Mouse (Mus musculus): ENCODE results near the gene Dmd.
A peak's percentile ranks its signal among the peaks of the same experiment; 100 is the strongest.
"Not testable (repeated sequence)": the region's sequence is repeated elsewhere in the genome, so short reads cannot be mapped to it uniquely, and the experiment has no call there.

Gene Dmd

DNA sequence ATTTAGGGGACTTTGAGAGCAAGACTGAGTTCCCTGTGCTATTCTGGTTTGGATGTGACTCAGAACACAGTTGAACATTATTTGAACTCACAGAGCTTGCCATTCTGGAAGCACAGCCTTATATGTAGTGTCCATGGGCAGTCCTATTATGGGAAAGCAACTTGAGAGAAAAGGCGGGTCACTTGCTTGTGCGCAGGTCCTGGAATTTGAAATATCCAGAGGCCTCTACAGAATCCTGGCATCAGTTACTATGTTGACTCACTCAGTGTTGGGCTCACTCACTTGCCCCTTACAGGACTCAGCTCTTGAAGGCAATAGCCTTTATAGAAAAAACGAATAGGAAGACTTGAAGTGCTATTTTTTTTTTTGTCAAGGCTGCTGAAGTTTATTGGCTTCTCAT lies at the start of gene Dmd:
Gene Dmd, plus strand, starts transcription at position 241 of the 400 bp plus-strand sequence.
- DNase-seq (ENCODE audit: low read depth, low spot score): no peak

GRCm38 (mm10) chrX:82901515-82901914 lies 47.2 kb upstream of the Dmd start:
- no peak for DNase-seq (ENCODE audit: low read depth, low spot score)

GRCm38 (mm10) chrX:82987683-82988082 lies 39.0 kb downstream of the Dmd start:
- no peak for DNase-seq (ENCODE audit: low read depth, low spot score)

GRCm38 (mm10) chrX:83050190-83050589 lies 101.5 kb downstream of the Dmd start:
- DNase-seq (ENCODE audit: low read depth, low spot score): no peak

GRCm38 (mm10) chrX:83116171-83116876 lies 167.7 kb downstream of the Dmd start:
- no peak for DNase-seq (ENCODE audit: low read depth, low spot score)

DNA sequence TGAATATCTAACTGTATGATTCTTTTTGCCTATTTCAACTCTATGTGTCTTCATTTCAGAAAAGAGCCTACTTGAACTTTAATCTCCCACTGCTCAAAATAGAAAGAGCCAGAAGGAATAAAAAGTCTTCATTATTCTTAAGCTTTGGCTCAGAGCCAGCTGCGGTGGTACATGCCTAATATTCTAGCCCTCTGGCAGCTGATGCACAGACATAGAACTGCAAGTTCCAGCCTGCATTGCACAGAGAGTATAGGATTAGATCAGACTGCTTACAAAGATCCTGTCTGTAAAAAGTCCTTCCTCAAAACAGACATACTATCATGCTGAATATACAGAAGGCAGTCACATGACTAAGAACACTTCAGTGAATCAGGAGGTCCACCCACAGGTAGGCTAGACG lies 168.5 kb downstream of the Dmd start:
- DNase-seq (ENCODE audit: low read depth, low spot score): no peak

DNA sequence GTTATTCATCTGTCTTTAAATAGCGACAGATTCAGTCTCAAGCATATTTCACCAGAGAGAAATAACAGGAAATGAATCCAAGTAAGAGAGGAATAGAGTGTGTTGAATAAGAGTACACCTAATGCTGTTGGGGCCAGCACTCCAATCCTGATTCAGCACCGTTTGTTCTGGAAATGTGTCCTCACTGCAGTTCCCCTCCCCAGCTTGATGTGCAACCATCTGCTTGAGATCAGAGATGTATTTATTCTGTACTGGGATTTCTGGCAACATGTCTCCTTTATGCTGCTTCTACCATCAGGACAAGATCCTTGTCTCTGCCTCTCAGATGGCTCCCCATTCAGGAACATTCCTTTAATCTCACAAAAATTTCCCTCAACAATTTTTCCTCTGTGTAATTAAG lies 271.9 kb downstream of the Dmd start:
- no peak for DNase-seq (ENCODE audit: low read depth, low spot score)

GRCm38 (mm10) chrX:83221050-83221449 lies 272.4 kb downstream of the Dmd start:
- no peak for DNase-seq (ENCODE audit: low read depth, low spot score)

DNA sequence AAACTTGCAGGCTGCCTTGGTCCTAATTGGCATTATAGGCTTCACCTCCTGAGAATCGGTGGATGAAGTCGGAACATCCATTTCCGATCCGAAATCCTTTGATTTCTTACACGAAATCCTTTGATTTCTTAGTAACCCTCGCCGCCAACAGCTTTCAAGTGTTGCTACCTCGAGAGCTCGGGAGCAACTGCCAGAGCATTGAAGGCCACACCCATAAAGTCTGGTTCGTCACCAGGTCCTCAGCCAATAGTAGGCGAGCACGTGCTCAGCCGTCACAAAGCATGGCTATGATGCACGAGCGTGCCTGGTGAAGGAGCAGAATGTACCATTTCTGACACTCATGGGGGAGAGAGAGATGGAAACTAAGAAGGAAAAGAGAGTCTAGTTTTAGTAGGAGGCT lies 538.9 kb downstream of the Dmd start, which contains the start of gene Tsga8:
Gene Tsga8, minus strand, starts transcription at position 327 of the 400 bp plus-strand sequence.
- no peak for DNase-seq (ENCODE audit: low read depth, low spot score)

DNA sequence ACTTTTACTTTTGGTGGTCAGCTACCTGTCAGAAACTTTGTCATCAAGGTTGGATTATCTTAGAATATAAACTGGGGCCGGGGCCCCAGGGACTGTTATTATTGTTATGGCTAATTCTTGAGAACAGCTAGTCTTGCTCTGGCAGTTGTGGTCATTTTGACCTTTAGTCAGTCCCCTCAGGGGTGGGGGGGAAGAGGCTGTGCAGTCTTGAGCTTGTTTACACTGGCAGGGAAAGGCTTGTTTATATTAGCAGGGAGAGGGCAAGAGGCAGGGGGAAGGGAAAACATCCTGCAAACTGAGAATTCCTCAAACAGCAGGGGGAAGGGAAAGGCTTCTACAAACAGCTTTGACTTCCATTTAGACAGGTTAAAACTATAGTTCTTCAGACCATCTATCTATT lies 726.3 kb downstream of the Dmd start:
- no peak for DNase-seq (ENCODE audit: low read depth, low spot score)

- no peak for DNase-seq (ENCODE audit: low read depth, low spot score)
Observed at GRCm38 (mm10) chrX:83686547-83686946, 737.9 kb downstream of the Dmd start.

- DNase-seq (ENCODE audit: low read depth, low spot score): no peak
Observed at GRCm38 (mm10) chrX:83740533-83740932, 791.9 kb downstream of the Dmd start.

DNA sequence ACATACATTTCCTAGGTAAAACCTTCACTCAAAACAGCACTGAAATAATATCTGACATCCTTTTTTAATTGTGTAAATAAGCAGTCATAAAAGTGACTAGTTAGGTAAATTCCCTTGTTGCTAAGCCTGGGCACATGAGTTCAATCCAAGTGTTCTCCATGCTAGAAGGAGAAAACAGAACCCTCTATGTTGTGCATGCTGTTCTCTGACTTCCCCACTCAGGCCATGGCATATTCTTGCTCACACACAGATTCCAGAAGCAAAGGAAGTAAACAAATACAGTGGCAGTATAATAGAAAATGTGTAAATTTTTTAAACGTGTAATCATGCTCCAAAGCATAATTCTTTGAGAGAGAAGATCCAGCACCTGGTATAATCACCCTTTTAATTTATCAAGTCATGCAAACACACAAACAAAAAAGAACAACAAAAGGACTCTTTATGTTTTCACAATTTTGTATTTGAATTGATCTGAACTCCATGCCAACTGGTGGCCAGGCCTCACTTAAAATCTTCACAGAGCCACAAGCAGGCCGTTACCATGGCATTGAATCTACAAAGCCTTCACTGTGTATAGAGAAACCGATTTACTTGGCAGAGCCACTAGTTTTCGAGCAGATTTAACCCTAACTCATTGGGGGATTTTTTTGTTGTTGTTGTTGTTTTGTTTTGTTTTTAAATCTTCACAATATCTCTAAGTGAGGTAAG lies 797.8 kb downstream of the Dmd start:
- DNase-seq (ENCODE audit: low read depth, low spot score): no peak

GRCm38 (mm10) chrX:83787406-83787805 lies 838.7 kb downstream of the Dmd start:
- no peak for DNase-seq (ENCODE audit: low read depth, low spot score)

DNA sequence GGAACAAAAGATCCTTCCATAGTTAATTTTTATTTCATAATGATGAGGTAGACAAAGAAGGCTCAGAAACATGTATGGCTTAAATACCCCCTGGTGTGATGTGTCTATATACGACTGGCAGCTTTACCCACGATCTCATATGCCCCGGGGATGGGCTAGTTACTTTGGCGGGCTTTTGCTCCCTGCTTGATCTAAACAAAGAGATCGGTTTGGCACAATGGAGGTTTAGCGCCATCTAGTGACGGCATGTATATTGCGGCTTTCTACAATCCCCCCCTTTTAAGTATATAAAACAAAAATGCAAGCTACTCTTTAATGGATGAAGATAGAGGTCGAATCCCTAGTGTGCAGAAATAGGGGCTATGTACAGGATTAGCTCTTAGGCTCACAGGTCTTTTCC lies 918.8 kb downstream of the Dmd start:
- DNase-seq (ENCODE audit: low read depth, low spot score): peak; percentile 0

- peak; percentile 0 for DNase-seq (ENCODE audit: low read depth, low spot score)
Observed at GRCm38 (mm10) chrX:83875389-83875788, 926.7 kb downstream of the Dmd start.

GRCm38 (mm10) chrX:83975895-83976294 lies 1027.2 kb downstream of the Dmd start:
- no peak for DNase-seq (ENCODE audit: low read depth, low spot score)

- peak; percentile 1 for DNase-seq (ENCODE audit: low read depth, low spot score)
Observed at GRCm38 (mm10) chrX:84001294-84001693, 1052.6 kb downstream of the Dmd start.

DNA sequence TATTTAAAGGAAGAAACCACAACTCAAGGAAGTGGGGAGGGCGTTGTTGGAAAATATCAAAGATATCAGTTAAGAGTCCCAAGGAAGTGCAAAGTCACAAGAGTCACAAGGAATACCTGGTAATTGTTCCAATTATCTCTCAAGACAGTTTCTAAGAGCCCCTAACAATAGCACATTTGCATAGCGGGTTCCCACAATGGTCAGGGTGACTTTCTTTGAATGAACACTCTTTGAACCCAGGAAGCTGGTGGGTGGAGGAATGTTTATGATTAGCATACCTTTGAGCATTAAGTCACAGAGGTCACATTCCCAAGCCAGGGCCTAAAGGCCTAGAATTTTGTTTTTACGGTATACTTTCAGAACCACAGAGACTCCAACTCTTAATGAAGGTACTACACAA lies 1113.8 kb downstream of the Dmd start:
- DNase-seq (ENCODE audit: low read depth, low spot score): not testable (repeated sequence)

DNA sequence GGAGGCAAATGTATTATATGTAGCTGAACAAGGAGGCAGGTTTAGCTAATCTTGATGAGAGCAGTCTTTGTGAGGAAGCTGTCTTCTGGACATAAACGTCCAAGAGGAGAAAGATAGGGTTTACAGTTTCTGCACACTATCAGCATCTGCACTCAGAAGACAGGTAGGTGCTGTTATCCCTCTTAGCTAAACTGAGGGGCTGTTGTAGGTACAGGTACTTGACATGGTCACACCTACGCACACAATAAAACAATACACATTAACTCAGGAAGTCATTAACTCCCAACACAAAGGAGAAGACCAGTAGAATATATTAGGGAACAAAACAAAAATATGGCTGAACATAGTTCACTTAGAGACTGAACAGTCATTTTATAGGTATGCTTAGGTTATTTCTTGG lies 1217.2 kb downstream of the Dmd start:
- DNase-seq (ENCODE audit: low read depth, low spot score): no peak

DNA sequence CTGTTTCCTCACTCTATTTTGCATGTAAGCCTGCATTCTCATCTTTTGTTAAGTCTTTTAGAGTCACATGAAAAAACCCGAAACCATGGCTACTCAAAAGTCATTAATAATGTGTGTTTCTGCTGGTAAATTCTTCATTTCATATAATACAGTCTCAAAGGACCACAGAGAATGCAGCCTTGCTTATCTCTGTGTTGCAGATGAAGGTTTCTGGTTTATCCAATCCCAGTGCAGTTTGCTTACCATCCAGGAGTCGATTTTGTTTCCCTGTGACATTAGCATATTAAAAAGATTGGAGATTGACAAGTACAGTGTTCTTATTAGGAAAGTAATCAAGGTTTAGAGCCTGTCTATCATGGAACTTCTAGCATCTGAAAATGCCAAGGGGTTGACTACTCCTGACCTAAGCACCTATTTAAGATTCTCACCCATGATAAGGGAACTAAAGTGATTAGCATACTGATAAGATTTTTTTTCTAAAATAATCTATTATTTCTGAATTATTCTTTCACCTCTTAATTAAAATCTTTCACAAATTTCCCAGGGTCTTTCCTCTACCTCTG lies 1292.7 kb downstream of the Dmd start:
- DNase-seq (ENCODE audit: low read depth, low spot score): no peak

DNA sequence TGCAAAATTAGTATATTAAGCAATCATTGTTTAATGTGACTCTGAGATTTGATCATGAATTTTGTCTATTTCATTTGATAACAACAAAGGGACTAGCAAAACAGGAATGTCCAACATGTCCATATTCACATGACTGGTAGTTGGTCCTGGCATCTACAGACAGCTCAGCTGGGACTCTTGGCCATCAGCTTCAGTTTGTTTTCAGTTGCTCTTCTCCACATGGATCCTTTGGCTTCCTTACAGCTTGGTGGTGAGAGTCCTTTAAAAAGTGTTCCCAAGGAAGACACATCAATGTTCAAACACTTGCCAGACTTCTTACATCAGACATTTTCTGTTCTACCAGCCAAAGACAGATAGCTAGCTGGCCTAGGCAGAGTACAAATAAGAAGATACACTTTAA lies 1381.9 kb downstream of the Dmd start:
- DNase-seq (ENCODE audit: low read depth, low spot score): no peak

- DNase-seq (ENCODE audit: low read depth, low spot score): no peak
Observed at GRCm38 (mm10) chrX:84332177-84332576, 1383.5 kb downstream of the Dmd start.
